Mouse (Mus musculus) liver, adult 2 months (tissue): Measurements from ENCODE around the gene Wfdc6b.

Experiments used
- CTCF ChIP-seq: fragments of 200-500 bp; IDR thresholded peaks from 2 replicates; pipeline ENCODE4 v1.5.1; 2011; ENCODE audit warnings: low read depth, low read length, control low read depth
- POLR2A ChIP-seq: fragments of 200-500 bp; IDR thresholded peaks from 2 replicates; pipeline ENCODE4 v1.6.1; 2011; ENCODE audit warnings: low read length, control low read depth; ENCODE audit not compliant: insufficient read depth; ENCODE audit errors: extremely low read depth

DNA sequence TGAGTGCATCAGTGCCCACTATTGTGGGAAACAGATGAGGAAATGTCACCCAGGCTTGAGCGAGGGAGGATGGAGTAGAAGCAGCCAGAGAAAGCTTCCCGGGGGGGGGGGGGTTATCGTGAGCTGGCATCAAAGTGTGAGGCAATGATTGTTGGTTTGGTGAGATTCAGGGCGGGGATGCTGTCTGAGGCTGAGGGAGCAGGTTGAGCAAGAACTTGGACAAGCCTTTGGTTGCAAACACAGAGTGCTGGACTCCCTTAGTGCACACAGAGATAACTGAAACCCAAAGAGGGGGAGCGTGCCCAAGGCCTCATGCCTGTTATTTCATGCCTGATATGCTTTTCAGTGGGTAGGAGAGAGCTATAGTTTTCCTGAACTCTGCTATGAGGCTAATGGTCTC lies 45.9 kb upstream of the Wfdc6b start:
- TF ChIP-seq POLR2A: no peak
- TF ChIP-seq CTCF: no peak
